Mouse (Mus musculus) cerebellum, adult 2 months (tissue): Measurements from ENCODE around the gene Ghrh.

ENCODE experiments used
- CTCF ChIP-seq: fragments of 200-500 bp; IDR thresholded peaks from 2 replicates; pipeline ENCODE4 v1.5.1; 2011; ENCODE audit warnings: low read depth, mild to moderate bottlenecking, control low read depth, low read length, moderate library complexity, borderline replicate concordance; ENCODE audit not compliant: insufficient read depth
- POLR2A ChIP-seq: fragments of 200-500 bp; IDR thresholded peaks from 2 replicates; pipeline ENCODE4 v1.6.1; 2011; ENCODE audit warnings: low read length, control low read depth, borderline replicate concordance; ENCODE audit not compliant: insufficient read depth

GRCm38 (mm10) chr2:157342328-157342926 is 4.9 kb downstream of the Ghrh start:
- TF ChIP-seq CTCF, result no peak
- TF ChIP-seq POLR2A, result no peak
